Mouse (Mus musculus) liver, embryonic 14.5 days (tissue): ENCODE results near the gene Tnfaip2.

Experiments
- CTCF ChIP-seq: IDR thresholded peaks from 2 replicates; pipeline ENCODE4 v1.5.1; 2016; ENCODE audit warnings: antibody characterized with exemption, low read depth, control low read depth
- EP300 ChIP-seq: IDR thresholded peaks from 2 replicates; pipeline ENCODE4 v1.6.1; 2016; ENCODE audit warnings: antibody characterized with exemption, low read depth

DNA sequence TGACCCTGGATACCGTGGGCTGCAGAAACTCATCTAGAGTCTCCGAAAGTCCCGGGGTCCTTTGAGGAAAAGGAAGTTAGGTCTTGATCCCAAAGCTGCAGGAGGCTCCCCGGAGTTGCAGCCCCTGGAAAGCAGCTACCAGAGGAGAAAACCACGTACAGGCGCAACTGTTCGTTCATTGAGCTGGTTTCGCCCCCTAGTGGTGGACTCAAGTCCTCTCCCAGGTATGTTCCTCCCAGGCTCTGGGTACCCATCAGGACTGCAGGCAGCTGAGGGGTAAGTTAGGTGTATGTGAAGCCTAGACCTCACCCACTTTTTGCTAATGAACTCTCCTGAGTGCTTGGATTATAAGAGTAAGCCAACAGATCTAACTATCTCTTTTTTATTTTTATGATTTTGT lies 27.2 kb downstream of the Tnfaip2 start:
- TF ChIP-seq CTCF (peak; percentile 95), EP300 (no peak)
